Mouse (Mus musculus) heart, adult 9 months (tissue): ENCODE results near the gene Ptpn1.

ENCODE experiments used
- DNase-seq, 2 experiments: peaks; one replicate each; pipeline ENCODE4 v3.0.0; 2022; ENCODE audit warnings: low spot score in 2 of 2

The Ptpn1 gene

DNA sequence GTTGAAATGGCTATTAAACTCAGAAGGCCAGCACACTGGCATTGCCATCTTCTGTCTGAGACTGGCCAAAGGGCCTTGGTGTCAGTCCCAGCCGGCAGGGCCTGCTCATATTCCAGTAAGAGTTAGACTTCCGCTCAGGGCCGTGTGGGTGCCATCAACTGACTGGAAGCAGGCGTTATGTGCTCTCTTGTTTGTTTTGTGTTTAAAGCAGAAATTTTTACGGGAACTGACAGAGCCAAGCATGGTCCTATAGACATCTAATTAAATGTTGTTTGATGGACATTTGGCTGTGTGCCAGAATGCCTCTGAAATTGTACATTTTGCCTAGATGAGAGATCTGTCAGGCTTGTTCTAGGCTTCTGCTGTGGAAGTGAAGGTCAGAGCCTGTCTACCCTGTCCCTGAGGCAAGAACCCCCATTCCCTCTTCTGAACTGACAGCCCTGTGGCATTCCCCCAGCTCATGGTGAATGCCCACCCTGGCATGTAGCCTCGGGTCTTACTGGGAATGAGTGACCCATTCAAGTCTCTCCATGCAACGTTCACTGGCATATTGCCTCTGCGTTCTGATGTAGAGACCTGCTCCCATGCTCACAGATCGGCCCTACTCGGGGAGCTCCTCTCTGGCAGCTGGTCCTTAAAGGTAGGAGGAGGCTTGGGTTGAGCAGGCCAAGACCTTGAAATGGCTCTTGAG is 38.1 kb downstream of the Ptpn1 start:
- DNase-seq = no peak

DNA sequence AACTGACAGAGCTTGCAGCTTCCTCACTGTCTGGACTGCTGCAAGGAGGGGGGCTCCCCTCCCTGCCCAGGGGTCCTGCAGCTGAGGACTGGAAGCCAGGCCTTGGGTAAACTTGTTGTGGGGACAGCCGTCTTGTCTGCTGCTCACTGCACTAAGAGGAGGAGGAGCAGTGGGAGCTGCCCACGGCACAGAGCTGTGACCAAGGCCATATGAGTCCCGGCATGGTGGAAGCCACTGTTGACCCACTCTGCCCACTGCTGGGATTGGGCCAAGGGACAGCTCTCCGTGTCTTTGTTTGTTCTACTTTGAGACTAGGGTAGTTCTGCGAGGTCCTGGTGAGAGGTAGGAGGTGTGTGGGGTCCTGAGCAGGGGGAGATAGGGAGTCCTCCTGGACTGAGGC is 40.3 kb downstream of the Ptpn1 start:
- DNase-seq = no peak

DNA sequence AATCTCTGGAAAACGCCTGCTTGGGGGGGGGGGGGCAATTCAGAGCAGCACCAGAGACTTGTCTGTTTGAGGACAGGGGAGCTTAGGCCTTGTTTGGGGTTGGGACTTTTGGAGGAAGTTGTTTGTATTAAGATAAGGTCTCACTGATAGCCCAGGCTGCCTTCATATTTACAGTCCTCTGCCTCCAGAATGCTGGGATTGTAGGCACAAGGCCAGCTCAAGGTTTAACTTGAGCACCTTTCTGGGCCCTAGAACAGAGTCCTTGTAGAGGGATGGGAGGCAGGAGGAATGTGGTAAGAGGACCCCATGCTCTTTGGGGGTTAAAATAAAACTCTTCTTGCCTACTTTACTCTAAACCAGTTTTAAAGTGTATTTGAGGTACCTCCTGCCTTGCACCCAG is 41.0 kb downstream of the Ptpn1 start:
- DNase-seq = no peak

- no peak for DNase-seq
Measured at GRCm38 (mm10) chr2:167975746-167976145, 43.9 kb downstream of the Ptpn1 start.

- no peak for DNase-seq
Measured at GRCm38 (mm10) chr2:167978271-167978670, 46.4 kb downstream of the Ptpn1 start.

DNA sequence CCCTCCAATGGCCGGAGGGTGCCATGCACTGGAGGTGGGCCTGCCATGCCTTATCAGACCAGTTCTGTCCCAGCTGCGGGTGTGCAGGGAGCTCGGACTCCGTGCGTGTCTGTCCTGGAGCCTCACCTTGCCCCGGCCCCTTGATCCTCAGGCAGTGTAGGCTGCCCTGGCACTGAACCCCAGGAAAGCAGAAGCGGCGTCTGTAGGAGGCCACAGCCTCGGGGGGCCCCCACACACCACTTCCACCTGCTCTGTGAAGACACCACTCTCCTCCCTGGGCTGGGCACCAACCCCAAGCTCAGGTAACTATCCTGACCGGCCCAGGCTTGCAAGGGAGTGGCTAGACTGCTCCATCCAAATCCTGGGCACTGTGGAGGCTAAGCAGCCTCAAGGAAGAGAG is 48.5 kb downstream of the Ptpn1 start:
- DNase-seq = no peak

DNA sequence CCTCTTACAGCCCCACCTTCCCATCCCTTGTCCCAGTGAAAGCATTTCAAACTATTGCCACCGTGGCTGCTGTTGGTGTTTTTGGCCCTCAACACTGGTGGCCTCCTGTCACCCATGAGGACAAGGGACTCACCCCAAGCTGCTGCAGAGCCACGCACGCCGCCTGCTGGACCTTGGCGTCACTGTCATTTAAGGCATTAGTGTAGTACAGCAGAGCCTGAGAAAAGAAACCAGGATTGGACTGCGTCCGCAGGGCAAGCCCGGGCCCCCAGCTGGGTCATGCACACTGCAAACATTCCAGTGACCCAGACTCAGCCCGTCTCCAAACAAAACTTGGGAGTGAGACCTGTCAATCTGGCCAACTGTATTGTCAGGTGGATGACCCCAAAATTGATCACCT is 50.8 kb downstream of the Ptpn1 start:
- no peak for DNase-seq

GRCm38 (mm10) chr2:167984371-167984770 is 52.5 kb downstream of the Ptpn1 start:
- DNase-seq = no peak

DNA sequence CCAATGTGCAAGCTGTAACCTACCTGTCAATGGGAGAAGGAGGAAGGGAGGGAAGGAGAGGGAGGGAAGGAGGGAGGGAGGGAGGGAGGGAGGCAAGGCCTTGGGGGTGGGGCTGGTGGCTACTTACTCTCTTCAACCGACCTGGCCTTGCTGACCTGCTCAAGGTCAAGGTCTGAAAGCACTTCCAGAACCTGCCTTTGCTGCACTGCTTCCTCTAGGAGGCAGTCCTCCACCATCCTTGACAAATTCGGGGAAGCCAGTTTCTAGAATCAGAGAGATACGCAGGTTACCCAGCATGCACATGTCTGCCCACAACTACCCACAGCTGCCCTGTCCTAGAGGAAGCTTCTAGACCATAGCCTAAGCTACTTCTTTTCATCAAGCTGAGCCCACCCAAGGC is 53.1 kb downstream of the Ptpn1 start:
- no peak for DNase-seq

DNA sequence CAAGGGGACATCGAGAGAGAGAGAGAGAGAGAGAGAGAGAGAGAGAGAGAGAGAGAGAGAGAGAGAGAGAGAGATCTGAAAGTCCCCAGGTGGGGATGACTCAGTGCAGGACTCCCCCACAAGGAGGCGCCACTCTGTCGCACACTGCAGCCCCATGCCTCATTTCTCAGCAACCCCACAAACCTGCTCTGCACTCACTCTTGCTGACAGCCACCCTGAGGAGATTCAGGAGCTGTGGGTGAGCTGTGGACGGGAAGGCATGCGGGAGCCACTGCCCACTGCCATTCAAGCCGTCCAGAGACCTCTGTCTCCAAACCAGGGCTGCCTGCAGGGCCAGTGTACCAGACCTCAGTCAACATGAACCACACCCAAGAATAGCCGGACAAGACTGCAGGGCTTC is 54.9 kb downstream of the Ptpn1 start:
- no peak for DNase-seq

DNA sequence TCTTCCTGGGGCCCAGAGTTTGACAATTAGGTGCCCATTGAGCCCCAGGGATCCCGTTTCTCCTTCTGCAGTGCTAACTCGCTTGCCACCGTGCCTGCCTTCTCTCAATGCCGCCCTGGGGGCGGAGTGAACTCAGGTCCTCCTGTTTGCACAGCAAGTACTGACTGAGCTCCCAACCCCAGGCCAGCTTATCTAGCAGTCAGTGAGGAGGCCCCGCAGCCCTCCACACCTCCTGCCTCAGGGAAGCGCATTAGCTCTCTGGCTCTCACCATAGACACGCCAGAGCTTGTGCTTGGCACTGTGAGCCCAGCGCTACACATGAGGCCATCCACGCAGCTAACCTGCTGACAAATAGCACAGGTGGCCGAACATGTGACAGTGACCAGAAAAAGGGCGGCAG is 55.8 kb downstream of the Ptpn1 start:
- DNase-seq = no peak

DNA sequence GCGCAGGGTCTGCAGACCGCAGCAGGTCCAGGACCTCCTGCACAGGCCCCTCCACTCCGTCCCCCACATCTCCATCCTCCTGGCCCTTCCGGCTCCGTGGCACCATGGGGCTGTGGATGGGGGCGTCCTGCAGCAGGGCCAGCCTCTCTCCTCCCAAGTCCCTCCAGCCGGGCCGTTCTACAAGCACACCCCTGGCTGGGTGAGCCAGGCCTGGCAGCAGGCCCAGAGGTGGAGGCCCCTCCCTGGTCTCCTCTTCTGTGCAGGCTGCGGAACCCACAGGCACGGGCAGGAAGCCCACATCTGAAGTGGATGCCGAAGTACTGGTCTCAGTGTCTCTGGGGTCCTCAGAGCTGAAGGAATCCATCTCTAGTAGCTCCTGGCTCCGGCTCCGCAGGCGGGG is 57.5 kb downstream of the Ptpn1 start:
- no peak for DNase-seq

DNA sequence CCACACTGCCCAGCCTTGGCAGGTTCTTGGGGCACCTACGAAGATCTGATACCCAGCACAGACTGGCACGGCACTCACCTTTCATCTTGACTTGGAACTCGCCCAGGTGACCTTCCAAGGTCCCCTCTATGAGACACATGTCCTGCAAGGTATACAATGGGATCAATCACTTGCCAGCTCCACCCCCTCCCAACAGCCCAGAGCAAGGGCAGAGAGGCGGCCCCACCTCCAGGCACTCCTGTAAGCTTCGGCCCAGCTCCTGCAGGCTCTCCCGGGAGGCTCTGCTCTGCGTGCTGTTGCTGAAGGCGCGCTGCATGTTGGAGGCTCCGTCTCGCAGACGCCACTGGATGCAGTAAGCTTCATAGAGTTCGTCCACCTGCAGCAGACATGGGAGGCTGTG is 61.4 kb downstream of the Ptpn1 start:
- DNase-seq = no peak

DNA sequence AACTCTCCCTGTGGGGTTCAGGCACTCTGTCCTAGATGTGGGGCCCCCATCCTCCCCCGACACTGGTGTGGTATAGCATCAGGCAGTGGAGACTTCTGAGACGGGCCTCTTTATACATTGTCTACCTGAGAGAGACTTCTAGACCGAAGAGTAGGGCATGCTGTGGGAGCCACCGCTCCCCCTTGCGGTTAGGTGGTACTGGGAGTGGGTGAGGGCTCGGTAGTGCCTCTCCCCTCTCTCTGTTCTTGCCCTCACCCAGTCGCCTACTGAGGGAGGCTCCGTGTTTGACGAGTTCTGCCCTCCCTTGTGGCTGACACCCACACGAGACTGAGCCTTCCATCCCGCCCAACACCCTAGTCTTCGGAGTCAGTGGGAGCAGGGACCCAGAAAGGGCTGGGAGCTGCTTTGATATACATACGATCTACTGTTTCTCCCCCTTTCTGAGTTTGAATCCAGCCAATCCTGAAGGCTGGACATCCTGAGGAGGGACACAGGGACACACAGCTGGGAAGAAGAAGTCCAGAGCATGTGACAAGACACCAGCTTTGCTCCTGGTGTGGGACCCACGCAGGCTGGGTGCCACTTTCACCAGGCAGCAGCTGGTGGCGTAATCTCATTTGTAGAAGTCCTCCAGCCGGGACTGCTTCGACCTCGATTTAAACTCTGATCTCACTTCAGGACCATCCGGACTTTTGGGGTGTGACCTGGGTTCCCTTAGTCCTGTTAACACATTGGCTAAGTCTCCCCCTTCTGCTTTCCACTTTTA is 64.2 kb downstream of the Ptpn1 start:
- no peak for DNase-seq

DNA sequence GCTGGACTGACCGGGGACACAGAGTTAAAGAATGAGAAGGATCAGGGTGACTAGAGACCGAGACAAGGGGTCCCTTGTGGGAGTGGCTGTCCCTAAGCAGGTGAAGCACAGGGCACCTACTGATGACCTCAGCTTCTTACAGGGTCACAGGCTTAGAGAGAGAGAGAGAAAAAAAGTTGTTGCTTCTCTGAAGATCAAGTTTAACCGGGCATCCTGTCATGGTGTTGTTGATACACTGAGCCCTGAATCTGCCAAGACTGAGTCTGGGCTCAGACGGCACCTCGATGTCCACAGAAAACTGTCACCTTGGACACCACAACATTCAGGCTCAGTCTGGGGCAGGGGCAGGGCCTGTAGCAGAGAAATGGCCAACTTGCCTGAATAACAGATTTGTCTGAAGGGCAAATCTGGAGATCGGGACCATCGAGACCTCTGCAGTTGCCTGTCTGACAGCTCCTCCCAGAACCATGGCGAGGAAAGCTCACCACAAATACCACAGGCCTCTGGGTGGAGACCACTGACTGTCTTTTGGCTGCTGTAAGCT is 64.9 kb downstream of the Ptpn1 start:
- DNase-seq = no peak

DNA sequence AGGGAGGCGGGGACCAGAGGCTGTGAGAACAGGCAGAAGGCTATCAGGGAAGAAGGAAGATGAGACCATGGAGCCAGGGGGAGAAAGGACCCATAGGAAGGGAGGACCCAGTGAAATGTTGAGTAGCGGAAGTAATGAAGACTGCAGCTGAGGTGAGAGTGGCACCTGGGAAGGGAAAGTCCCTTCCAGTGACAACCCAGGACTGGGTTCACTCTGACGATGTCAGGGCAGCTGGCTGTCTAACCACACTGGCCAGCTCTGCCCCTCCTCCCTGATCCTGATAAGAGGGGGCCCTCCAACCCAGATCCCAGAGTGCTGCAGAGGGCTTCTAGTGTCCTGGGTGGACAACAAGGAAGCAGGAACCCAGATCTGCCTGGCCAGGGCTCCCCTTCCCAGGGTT is 65.7 kb downstream of the Ptpn1 start:
- no peak for DNase-seq

DNA sequence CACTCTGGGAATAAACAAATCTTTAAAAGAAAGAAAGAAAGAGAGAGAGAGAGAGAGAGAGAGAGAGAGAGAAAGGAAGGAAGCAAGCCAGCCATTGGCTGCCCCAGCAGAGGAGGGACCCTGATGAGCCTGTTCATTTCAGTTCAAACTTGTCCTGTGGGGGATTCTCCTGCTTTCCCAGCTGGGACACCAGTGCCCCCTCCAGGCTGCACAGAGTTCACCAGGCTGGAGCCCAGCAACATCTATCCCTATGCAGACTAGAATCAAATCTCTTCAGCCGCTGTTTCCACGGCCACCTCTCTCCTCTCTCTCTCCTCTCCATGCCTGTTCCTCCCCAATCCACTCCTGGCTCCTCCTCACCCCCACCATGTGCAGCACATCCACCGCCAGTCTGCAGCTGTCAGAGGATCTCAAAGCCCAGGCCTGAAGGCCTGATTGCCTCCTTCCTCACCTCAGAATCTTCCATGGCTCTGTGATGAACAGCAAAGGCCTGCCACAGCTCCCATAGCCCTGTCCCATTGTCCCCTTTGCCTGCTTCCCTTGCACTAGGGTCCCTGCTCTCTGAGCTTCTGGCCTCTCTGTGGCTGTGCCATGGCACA is 67.4 kb downstream of the Ptpn1 start:
- no peak for DNase-seq

DNA sequence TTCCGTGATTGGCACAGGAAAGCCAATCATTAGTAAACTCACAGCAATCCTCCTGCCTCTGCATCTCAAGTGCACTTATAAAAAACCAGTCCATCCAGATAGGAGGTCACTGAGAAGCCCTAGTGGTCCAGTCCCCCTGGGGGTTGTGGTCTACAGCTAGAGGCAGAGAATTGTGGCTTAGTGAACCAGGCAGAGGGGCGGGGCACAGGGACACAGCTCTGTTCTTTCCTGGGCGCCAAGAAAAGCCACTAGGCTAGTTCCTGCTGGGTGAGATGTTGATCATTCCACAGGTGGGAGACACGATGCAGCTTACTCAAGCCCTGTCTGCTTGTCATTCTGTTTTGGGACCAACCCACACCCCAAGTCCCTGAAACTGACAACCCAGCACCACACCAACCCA is 70.3 kb downstream of the Ptpn1 start:
- DNase-seq = no peak

DNA sequence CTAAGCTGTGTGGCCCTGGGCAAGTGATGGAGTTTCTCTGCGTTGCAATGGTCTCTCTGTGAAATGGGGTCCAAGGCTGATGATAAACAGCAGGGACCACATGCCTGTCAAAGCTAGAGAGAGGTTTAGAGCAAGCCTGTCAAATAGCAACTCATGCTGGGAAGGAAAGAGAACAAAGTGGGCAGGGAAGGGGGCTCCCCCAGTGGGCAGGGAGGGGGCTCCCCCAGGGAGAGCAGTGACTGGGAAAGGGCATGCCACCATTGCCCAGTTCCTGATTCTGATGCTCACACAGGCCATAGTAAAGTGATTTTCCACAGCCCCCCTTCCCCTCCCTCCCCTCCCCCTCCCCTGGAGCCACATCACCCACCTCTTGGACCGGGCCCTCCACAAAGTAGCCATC is 71.0 kb downstream of the Ptpn1 start:
- DNase-seq = no peak

DNA sequence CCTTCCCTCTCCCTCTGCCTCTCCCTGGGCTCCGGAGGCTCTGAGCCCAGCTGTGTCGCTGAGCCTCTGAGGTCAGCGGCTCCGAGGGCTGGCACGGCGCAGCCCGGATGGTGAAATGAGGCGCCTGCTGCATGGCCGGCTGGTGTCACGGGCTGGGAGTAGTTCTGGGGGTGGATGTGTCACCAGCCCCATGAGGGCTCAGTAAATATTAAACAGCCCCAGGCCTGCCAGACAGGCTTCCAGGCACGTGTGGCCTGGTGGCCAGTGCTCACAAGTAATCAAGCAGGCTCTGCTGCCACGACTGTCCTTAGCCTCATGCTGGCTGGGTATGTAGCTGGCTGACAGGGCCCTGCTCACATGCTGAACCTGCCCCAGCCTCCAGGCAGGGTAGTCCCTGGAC is 71.6 kb downstream of the Ptpn1 start:
- no peak for DNase-seq

GRCm38 (mm10) chr2:168004369-168004768 is 72.5 kb downstream of the Ptpn1 start:
- no peak for DNase-seq

DNA sequence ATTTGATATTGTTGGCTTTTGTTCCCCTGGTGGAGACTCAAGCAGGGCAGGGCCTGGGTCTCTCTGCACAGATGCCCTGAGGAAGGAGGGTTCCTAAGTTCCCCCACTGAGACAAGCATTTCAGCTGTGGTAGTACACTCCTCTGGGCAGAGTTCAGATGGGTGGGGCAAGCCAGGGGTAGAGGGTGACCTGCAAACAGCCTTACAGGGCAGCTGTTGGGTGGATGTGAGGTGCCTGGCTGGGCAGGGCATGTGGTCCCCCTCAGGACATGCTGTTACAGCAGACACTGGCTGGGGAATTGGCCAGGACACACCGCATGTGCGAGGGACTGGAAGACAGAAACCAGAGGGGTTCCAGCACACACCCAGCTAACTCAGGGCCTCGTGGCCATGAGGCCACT is 73.1 kb downstream of the Ptpn1 start:
- no peak for DNase-seq

DNA sequence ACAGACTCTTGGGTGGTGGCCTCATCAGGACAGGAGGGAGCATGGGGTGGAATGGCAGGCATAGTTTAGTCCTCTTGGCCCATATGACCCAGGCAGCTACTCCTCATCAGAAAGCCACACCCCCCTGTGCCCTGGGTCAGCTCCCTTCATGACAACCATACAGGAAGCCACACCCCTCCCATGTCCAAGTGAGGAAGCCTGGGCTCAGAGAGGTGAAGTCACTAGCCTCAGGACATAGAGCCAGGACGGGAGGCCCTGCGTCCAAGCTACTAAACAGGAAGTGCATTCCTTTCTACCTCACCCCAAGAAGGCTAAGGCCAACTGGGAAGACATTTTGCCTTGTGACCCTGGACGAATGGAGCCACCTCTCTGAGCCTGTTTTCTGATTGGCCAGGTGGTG is 73.8 kb downstream of the Ptpn1 start:
- DNase-seq = no peak
